Mouse (Mus musculus) forebrain, embryonic 12.5 days (tissue): Measurements from ENCODE around the gene Ppp1r26. TPM values are rescaled to one million over a fixed set of nuclear protein-coding genes. Genes with fewer than 3 reads are reported as not detected.

Experiments used
- ATAC-seq: fragments of 200-750 bp; cut with Nextera tagmentation; 2 replicates; pipeline ENCODE4 v1.8.0; 2017; ENCODE audit warnings: moderate TSS enrichment; ENCODE audit not compliant: low FRiP score
- H3K27ac ChIP-seq: fragments of 300-500 bp; sonication (generic); 2 replicates; pipeline ENCODE4 v1.5.1; 2016; ENCODE audit warnings: mild to moderate bottlenecking
- H3K27me3 ChIP-seq: fragments of 300-500 bp; sonication (generic); 2 replicates; pipeline ENCODE4 v1.6.1; 2016; ENCODE audit warnings: mild to moderate bottlenecking
- H3K36me3 ChIP-seq: fragments of 300-500 bp; sonication (generic); replicated peaks from 2 replicates; pipeline ENCODE4 v1.6.1; 2016; ENCODE audit warnings: mild to moderate bottlenecking
- H3K4me1 ChIP-seq: fragments of 300-500 bp; sonication (generic); 2 replicates; pipeline ENCODE4 v1.6.1; 2016
- H3K4me2 ChIP-seq: fragments of 300-500 bp; sonication (generic); 2 replicates; pipeline ENCODE4 v1.6.1; 2016; ENCODE audit warnings: mild to moderate bottlenecking, moderate library complexity
- H3K4me3 ChIP-seq: fragments of 300-500 bp; sonication (generic); replicated peaks from 2 replicates; pipeline ENCODE4 v1.5.1; 2016; ENCODE audit warnings: mild to moderate bottlenecking
- H3K9ac ChIP-seq: fragments of 300-500 bp; sonication (generic); 2 replicates; pipeline ENCODE4 v1.6.1; 2016; ENCODE audit warnings: mild to moderate bottlenecking
- H3K9me3 ChIP-seq: fragments of 300-500 bp; sonication (generic); 2 replicates; pipeline ENCODE4 v1.6.1; 2016
- WGBS: fragments of 180-500 bp; shearing (Covaris S2); methylation state at CpG from one replicate; pipeline ENCODE4 v1.1.7; 2016; 5-methylcytosine and 5-hydroxymethylcytosine counted together
- polyA plus RNA-seq: library from polyadenylated mRNA; unstranded; fragments of >200 nt; fragmentation: Nextera tagmentation; extraction: Ambion mirVana; gene quantifications from 2 replicates; pipeline ENCODE4 v1.2.1, GENCODE M21; 2016

Gene Ppp1r26
- 9.2 and 9.6 TPM in 2 replicates for polyA plus RNA-seq

DNA sequence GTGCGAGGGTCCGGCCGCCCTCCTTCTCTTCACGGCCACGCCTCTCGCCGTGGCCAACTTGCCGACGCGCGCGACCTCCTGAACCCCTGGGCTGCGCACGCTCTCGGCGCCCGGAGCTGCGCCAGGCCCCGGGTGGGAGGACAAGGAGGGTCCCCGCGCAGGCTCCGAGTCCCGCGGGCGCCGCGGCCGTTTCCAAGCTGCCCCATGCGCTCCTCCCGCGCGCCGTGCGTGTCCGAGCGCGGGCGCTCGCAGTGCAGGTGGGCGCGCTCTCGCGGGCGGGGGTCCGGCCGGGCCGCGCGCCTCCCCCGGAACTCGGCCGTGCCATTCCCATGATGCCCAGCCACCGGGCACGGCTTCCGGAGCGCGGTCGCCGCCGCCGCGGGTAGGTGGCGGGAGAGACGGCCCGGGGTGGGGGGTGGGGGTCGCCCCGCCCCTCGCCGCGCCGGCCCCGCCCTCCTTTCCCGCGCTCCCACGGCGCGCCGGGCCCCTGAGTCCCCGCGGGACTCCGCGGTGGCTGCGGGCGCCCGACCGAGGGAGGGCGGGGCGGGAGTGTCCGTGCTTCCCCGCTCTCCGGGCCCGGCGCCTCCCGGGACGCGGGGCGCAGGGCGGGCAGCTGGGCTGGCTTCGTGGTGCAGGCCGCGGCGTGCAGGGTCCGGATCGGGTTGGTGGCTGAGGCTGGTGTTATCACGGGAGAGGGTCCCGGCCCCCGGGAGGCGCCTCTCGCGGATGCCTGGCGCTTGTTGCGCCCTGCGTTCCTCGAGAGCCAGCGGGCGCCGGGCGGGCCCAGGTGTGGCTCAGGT lies at the start of gene Ppp1r26:
Ppp1r26 (plus strand) TSS at position 286 of the 800 bp plus-strand sequence.
- Histone ChIP-seq H3K36me3 (peaks cover 18% of the 10 kb centered on the region), H3K27ac (peak within 1 kb of the TSS; percentile 72), H3K9me3 (no peaks in the 10 kb centered on the region), H3K27me3 (0 out of 2 replicates have a peak, but pooled peaks cover 3% of the 10 kb centered on the region), H3K4me3 (peak within 1 kb of the TSS; percentile 81), H3K9ac (peak within 1 kb of the TSS; percentile 91), H3K4me1 (peaks cover 20% of the 10 kb centered on the region), H3K4me2 (peak within 1 kb of the TSS; percentile 95)
- ATAC-seq, result peak; percentile 82
- under 1% methylated on average over 83 of the region's 118 CpGs for WGBS

DNA sequence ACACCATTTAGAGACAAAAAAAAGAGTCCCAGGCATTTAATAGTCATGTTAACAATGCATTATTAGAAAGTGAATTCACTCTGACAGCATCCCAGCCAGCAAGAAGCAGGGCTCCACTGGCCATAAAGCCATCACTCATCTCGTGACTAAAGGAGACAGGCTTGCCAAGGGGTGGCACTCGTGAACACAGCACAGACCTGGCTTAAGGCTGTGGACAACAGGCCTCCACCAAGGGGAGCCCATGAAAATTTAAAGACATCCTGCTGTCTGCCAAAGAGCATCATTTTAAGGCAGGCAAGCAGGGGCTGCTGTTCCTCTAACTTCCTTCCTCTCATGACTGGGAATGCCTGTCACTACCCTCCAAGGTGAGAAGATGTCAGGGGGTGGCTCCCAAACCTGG lies 49.7 kb upstream of the Ppp1r26 start:
- H3K4me1 ChIP-seq, result peaks cover 4% of the 10 kb centered on the region
- H3K4me3 ChIP-seq, result no peak overlapping the region
- H3K9ac ChIP-seq, result no peak overlapping the region
- WGBS, result 68% methylated on average over 2 of the region's 2 CpGs
- peak overlapping the region; percentile 48; the same call in 1 of the 2 replicates for H3K27ac ChIP-seq
- no peaks in the 10 kb centered on the region; the same call in 1 of the 2 replicates for H3K27me3 ChIP-seq
- no peaks in the 10 kb centered on the region for H3K9me3 ChIP-seq
- H3K4me2 ChIP-seq, result no peak overlapping the region
- ATAC-seq, result no peak
- H3K36me3 ChIP-seq, result no peaks in the 10 kb centered on the region

DNA sequence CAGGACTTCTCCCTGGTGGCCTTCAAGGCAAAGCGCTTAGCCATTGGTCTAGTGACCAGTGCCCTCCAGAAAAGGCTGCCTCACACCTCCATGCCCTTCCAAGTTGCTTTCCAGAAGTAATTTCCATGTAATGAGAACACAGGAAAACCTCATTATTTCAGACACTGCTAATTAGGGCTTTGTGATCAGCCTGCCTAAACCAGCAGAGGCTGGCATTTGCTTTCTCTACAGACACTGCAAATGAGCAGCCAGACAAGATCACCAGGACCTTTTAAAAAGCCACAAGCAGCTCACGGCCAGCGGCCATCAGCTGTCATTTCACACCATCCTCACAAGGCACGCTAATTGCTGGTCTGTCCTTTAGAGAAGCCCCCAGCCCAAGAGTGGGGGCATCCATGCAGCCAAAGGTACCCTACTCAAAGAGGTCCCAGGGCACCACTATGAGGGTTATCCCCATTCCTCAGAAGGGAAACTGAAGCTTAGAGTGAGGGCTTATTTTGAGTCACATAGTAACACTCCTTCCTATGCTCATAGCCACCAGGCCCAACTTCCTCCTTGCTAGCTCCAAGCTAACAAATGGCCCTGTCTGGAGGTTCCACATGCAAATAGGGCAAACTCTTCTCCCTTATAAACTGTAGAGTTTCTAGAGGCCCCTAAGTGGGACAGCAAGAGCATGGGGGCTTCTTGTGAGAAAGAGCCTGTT lies 49.0 kb upstream of the Ppp1r26 start:
- Histone ChIP-seq H3K27me3 (no peaks in the 10 kb centered on the region; the same call in 1 of the 2 replicates), H3K4me2 (no peak overlapping the region), H3K4me3 (no peak overlapping the region), H3K9me3 (no peaks in the 10 kb centered on the region), H3K4me1 (peaks cover 4% of the 10 kb centered on the region), H3K9ac (no peak overlapping the region), H3K36me3 (no peaks in the 10 kb centered on the region), H3K27ac (peak overlapping the region; percentile 48; the same call in 1 of the 2 replicates)
- WGBS, result 45% methylated on average over 4 of the region's 4 CpGs
- ATAC-seq, result no peak

DNA sequence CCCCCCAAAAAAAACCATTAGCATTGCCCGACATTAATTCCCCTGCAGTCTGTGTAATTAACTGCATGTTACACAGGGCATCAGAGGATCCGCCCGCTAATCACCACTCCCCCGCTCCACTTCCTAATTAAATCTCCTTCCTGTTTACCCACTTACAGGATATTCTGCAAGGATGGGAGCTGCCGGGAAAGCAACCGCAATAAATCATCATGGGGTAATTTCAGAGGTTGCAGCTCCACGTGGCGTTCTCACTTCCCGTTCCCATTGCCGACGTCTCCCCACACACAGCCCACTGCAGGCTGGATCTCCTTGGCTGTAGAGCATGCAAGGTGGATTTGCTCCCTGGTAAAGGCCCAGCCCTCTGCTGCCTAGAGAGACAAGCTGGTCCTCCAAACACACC lies 45.0 kb upstream of the Ppp1r26 start:
- Histone ChIP-seq H3K27me3 (no peaks in the 10 kb centered on the region; the same call in 1 of the 2 replicates), H3K36me3 (no peaks in the 10 kb centered on the region), H3K9ac (no peak overlapping the region), H3K4me1 (peaks cover 4% of the 10 kb centered on the region), H3K4me2 (no peak overlapping the region), H3K27ac (no peak overlapping the region), H3K9me3 (no peaks in the 10 kb centered on the region), H3K4me3 (no peak overlapping the region)
- no peak for ATAC-seq
- 69% methylated on average over 11 of the region's 11 CpGs for WGBS

DNA sequence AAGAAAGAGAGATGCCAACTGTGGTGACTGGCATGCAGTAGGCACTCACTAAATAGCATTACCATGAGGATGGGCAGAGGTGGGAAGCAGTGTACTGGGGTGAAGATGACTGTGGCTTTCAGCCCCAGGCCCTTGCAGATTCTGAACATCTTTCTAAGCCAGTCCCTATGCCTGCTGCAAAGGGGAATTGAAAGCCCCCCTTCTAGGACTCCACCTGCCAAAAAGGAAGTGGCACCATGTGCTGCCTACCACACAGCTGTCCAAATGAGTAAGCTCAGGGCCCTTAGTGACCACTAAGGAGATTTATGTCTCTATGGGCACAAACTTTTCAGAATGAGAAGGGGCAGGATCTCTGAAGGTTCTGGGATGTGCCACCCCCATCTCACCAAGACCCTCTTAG lies 44.5 kb upstream of the Ppp1r26 start:
- Histone ChIP-seq H3K4me2 (no peak overlapping the region), H3K27me3 (no peaks in the 10 kb centered on the region; the same call in 1 of the 2 replicates), H3K36me3 (no peaks in the 10 kb centered on the region), H3K4me1 (peaks cover 4% of the 10 kb centered on the region; the same call in 1 of the 2 replicates), H3K9ac (no peak overlapping the region), H3K4me3 (no peak overlapping the region), H3K27ac (no peak overlapping the region), H3K9me3 (no peaks in the 10 kb centered on the region)
- ATAC-seq, result no peak

DNA sequence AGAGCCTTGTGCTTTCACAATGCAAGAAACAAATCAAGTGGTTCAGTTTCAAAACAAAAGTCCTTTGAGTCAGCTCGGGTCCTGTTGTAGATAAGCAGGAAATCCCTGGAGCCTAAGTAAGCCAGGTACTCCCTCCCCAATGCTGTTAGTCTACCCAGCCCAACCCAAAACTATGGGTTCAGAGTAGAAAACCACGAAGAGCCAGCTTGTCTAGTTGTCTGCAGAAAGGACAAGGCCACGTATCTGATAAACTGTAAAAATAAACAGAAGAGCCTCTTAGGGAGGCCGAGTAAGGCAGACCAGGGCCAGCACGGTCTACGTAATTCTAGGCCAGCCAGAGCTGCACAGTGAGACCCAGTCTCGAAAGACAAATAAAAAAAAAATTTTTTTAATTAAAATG lies 38.8 kb upstream of the Ppp1r26 start:
- Histone ChIP-seq H3K9ac (no peak overlapping the region), H3K27ac (no peak overlapping the region), H3K4me3 (no peak overlapping the region), H3K4me2 (no peak overlapping the region), H3K4me1 (peaks cover 3% of the 10 kb centered on the region; the same call in 1 of the 2 replicates), H3K9me3 (no peaks in the 10 kb centered on the region), H3K27me3 (no peaks in the 10 kb centered on the region), H3K36me3 (no peaks in the 10 kb centered on the region)
- 70% methylated on average over 7 of the region's 7 CpGs for WGBS
- no peak for ATAC-seq

DNA sequence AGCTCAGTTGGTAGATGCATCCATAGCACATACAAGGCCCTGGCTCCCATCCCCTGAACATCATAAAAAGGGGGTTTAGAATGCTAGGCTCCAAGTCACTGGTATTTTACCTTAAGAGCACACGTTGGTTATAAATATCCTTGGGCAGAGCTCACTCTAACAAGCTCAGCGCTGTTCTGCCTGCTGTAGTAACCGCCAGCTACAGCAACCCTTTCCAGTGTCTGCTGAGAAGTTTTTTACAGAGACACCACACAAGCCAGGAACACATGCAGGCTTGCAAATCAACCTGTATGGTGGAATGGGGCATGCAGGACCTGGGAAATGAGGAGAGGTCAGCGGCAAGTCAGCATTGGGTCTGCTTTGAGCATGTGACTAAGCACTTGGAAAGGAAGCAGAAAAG lies 37.5 kb upstream of the Ppp1r26 start:
- H3K36me3 ChIP-seq, result no peaks in the 10 kb centered on the region
- 91% methylated on average over 4 of the region's 4 CpGs for WGBS
- no peak for ATAC-seq
- H3K4me2 ChIP-seq, result no peak overlapping the region
- no peak overlapping the region for H3K27ac ChIP-seq
- H3K4me3 ChIP-seq, result no peak overlapping the region
- H3K9ac ChIP-seq, result no peak overlapping the region
- peaks cover 3% of the 10 kb centered on the region; the same call in 1 of the 2 replicates for H3K4me1 ChIP-seq
- H3K27me3 ChIP-seq, result no peaks in the 10 kb centered on the region
- H3K9me3 ChIP-seq, result no peaks in the 10 kb centered on the region

DNA sequence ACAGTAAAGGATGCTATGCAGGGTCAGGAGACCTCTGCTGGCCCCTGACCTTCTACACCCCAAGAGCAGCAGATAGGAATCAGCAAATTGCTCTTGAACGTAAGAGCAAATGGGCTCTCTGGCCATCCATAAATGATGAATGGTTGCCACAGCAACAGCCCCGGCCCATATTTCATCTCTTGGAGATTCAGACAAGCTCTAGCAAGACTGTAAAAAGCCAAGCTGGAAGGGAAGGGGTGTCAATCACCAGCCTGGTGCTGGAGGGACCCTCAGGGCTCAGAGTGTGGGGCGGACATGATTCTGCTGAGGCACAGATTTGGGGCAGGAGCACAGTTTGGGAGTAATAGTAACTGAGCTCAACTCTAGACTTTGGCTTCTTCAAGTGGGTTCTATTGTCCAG lies 37.0 kb upstream of the Ppp1r26 start:
- Histone ChIP-seq H3K4me3 (no peak overlapping the region), H3K4me1 (peaks cover 3% of the 10 kb centered on the region; the same call in 1 of the 2 replicates), H3K4me2 (no peak overlapping the region), H3K9me3 (no peaks in the 10 kb centered on the region), H3K27ac (no peak overlapping the region), H3K27me3 (no peaks in the 10 kb centered on the region), H3K9ac (no peak overlapping the region), H3K36me3 (no peaks in the 10 kb centered on the region)
- 73% methylated on average over 3 of the region's 3 CpGs for WGBS
- no peak for ATAC-seq

DNA sequence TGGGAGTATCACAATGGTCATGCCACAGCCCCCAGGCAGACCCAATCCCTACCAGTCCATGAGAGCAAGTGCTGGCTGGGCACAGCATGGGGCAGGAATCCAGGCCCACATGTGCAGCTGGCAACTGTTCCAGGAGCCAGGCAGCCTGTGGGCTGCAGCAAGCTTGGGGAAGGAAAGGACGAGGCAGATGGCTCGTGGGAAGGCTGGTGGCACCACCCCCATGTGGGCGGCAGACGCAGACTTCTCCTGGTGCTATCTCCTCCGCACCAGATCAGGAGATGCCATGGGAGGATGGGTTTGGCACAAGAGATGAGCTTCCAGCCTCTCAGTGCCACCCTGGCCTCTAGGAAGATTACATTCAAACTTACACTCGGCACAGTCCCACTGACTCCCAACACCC lies 33.7 kb upstream of the Ppp1r26 start:
- H3K4me1 ChIP-seq, result peaks cover 12% of the 10 kb centered on the region
- 86% methylated on average over 6 of the region's 6 CpGs for WGBS
- no peak overlapping the region for H3K27ac ChIP-seq
- H3K36me3 ChIP-seq, result no peaks in the 10 kb centered on the region
- no peak overlapping the region for H3K4me3 ChIP-seq
- no peak overlapping the region for H3K4me2 ChIP-seq
- no peak overlapping the region for H3K9ac ChIP-seq
- peaks cover 4% of the 10 kb centered on the region; the same call in 1 of the 2 replicates for H3K27me3 ChIP-seq
- no peak for ATAC-seq
- no peaks in the 10 kb centered on the region for H3K9me3 ChIP-seq

DNA sequence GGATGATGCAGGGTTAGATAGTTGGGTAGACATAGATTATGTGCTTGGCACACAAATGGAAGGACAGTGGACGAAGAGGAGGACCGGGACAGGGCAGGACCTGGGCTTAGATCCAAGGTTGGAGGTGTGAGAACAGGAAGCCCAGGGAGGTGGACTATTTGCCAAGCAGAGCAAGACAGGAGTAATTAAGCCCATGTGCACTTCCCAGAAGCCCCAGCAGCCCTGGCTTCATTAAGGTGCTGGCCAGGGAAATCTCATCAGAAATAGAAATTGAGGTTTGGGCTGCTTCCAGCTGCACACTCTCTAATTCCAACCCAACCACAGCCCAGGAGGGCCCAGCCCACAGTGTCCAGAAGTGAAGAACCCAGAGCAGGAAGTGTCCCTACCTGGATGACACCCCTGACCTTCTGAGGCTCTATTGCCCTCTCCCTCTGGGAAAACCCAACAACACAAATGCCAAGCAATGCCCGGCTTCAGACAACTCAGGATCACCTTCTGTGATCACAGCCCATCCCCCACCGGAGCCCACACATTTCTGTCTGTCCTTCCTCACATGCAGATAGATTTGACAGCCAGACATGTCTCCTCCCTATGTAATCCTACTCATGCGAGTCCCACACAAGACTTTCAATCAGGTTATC lies 32.4 kb upstream of the Ppp1r26 start:
- WGBS, result 93% methylated on average over 5 of the region's 5 CpGs

DNA sequence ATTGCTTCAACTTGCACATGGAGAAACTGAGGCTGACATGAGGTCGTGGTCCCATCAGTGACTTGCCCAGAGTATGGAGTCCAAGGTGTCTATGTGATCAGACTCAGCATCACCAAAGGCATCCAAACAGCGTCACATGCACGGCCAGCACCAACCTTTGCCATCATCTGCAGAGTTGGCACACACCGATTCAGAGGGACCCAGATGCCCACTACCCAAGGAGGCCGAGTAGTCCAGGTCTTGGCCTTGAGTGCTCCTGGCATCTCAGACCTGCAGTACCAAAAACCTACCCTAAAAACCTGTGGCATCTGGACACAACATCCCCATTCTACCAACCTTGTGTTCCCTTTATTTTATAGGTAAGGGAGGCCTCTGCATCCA lies 31.9 kb upstream of the Ppp1r26 start:
- peaks cover 4% of the 10 kb centered on the region; the same call in 1 of the 2 replicates for H3K27me3 ChIP-seq
- ATAC-seq, result no peak
- 89% methylated on average over 5 of the region's 5 CpGs for whole genome bisulfite sequencing
- H3K9ac ChIP-seq, result no peak overlapping the region
- no peaks in the 10 kb centered on the region for H3K36me3 ChIP-seq
- peaks cover 9% of the 10 kb centered on the region for H3K4me1 ChIP-seq
- no peak overlapping the region for H3K27ac ChIP-seq
- no peak overlapping the region for H3K4me2 ChIP-seq
- H3K9me3 ChIP-seq, result no peaks in the 10 kb centered on the region
- H3K4me3 ChIP-seq, result no peak overlapping the region

More for the DNA sequence above, 32.4 kb upstream of the Ppp1r26 start:
- Histone ChIP-seq H3K27me3 (peaks cover 4% of the 10 kb centered on the region; the same call in 1 of the 2 replicates), H3K36me3 (no peaks in the 10 kb centered on the region), H3K27ac (no peak overlapping the region), H3K4me1 (peaks cover 12% of the 10 kb centered on the region), H3K9ac (no peak overlapping the region), H3K9me3 (no peaks in the 10 kb centered on the region), H3K4me2 (no peak overlapping the region), H3K4me3 (no peak overlapping the region)
- no peak for ATAC-seq

DNA sequence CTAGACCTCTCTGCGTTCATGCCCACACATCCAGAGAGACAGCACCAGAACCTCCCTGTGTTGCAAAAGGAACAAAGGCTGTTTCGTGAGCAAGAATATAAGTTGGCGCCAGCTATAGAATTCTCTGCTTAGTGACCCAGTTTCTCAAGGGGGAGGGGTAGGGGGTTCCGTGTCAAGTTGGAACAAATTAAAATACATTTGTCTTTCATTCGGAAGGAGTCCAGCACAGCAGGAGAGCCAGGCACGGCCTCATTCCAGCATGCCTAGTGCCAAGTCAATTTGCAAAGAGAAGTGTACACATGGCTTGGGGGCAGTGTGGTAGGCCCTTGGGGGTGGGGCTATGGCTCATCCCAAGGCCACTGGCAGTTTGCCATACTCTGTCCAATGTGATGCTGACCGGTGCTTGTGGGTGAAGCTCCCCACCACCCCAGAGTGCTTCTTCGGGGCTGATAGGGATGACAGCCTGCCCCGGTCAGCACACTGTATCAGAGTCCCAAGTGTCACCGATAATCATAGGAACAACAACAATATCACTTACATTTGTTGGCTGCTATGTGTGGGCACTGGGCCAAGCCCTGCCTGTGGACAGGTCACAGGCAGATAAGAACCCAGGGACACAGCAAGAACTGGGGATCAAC lies 31.1 kb upstream of the Ppp1r26 start:
- H3K4me3 ChIP-seq, result no peak overlapping the region
- H3K9ac ChIP-seq, result no peak overlapping the region
- H3K36me3 ChIP-seq, result no peaks in the 10 kb centered on the region
- no peak overlapping the region for H3K27ac ChIP-seq
- H3K9me3 ChIP-seq, result no peaks in the 10 kb centered on the region
- H3K4me1 ChIP-seq, result peaks cover 9% of the 10 kb centered on the region
- peaks cover 4% of the 10 kb centered on the region; the same call in 1 of the 2 replicates for H3K27me3 ChIP-seq
- ATAC-seq, result no peak
- H3K4me2 ChIP-seq, result no peak overlapping the region
- 64% methylated on average over 10 of the region's 10 CpGs for WGBS
